Mouse (Mus musculus) erythroblast, embryonic 14.5 days (primary cell): ENCODE data around the gene Cd164l2. TPM values are rescaled to one million over a fixed set of nuclear protein-coding genes. Genes with fewer than 3 reads are reported as not detected.

Source experiments
- H3K27me3 ChIP-seq: 2 replicates; pipeline ENCODE4 v1.6.1; 2012; ENCODE audit warnings: inconsistent platforms; ENCODE audit not compliant: control insufficient read depth
- H3K36me3 ChIP-seq: 2 replicates; pipeline ENCODE4 v1.6.1; 2012; ENCODE audit warnings: mild to moderate bottlenecking, inconsistent platforms; ENCODE audit not compliant: control insufficient read depth
- H3K4me1 ChIP-seq: 2 replicates; pipeline ENCODE4 v1.6.1; 2012; ENCODE audit warnings: inconsistent platforms; ENCODE audit not compliant: control insufficient read depth
- H3K4me3 ChIP-seq: replicated peaks from 2 replicates; pipeline ENCODE3; 2012; ENCODE audit warnings: moderate library complexity, mild to moderate bottlenecking, inconsistent platforms
- H3K9me3 ChIP-seq: 2 replicates; pipeline ENCODE4 v1.6.1; 2012; ENCODE audit warnings: low read length, inconsistent platforms, mixed read lengths; ENCODE audit not compliant: control insufficient read depth
- GATA1 ChIP-seq: IDR thresholded peaks from 2 replicates; pipeline ENCODE4 v1.6.1; 2012; ENCODE audit warnings: low read length, inconsistent platforms, mixed read lengths
- TAL1 ChIP-seq: IDR thresholded peaks from 3 replicates; pipeline ENCODE4 v1.6.1; 2012; ENCODE audit warnings: low read length, inconsistent platforms, mixed read lengths
- polyA plus RNA-seq: library from polyadenylated mRNA; stranded (reverse); fragments of >175 nt; gene quantifications from 2 replicates; pipeline ENCODE4 v1.2.3, GENCODE M21; 2012

The Cd164l2 gene
- polyA plus RNA-seq, 1 experiment: not detected

GRCm38 (mm10) chr4:133199743-133200142 is 12.2 kb upstream of the Cd164l2 start:
- Histone ChIP-seq H3K36me3 (peaks cover 33% of the 10 kb centered on the region), H3K9me3 (no peaks in the 10 kb centered on the region), H3K4me3 (no peak overlapping the region), H3K27me3 (no peaks in the 10 kb centered on the region), H3K4me1 (peaks cover 13% of the 10 kb centered on the region)
- no peak for TF ChIP-seq GATA1
- TF ChIP-seq TAL1: no peak

DNA sequence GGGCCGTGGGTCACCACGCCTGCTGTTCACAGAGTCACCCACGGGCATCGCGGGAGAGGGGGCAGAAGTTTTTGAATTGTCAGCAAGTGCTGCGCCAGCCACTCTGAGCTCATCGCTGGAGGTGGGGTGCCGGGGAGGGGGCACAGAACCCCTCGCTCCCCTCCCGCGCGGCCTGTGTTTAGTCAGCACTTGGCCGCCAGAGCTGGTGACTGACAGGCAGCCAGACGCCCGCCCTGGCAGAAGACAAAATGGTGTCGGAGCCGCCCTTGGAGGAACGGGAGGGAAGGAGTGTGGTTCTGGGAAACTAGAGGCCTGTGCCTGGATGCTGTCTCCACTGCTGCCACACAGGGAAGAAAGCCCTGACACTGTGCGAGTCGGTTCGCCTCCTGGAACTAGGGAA is 11.6 kb upstream of the Cd164l2 start:
- H3K4me3 ChIP-seq: no peak overlapping the region
- H3K4me1 ChIP-seq: peaks cover 13% of the 10 kb centered on the region
- peaks cover 27% of the 10 kb centered on the region for H3K36me3 ChIP-seq
- TF ChIP-seq TAL1: no peak
- TF ChIP-seq GATA1: no peak
- H3K27me3 ChIP-seq: no peaks in the 10 kb centered on the region
- H3K9me3 ChIP-seq: no peaks in the 10 kb centered on the region

DNA sequence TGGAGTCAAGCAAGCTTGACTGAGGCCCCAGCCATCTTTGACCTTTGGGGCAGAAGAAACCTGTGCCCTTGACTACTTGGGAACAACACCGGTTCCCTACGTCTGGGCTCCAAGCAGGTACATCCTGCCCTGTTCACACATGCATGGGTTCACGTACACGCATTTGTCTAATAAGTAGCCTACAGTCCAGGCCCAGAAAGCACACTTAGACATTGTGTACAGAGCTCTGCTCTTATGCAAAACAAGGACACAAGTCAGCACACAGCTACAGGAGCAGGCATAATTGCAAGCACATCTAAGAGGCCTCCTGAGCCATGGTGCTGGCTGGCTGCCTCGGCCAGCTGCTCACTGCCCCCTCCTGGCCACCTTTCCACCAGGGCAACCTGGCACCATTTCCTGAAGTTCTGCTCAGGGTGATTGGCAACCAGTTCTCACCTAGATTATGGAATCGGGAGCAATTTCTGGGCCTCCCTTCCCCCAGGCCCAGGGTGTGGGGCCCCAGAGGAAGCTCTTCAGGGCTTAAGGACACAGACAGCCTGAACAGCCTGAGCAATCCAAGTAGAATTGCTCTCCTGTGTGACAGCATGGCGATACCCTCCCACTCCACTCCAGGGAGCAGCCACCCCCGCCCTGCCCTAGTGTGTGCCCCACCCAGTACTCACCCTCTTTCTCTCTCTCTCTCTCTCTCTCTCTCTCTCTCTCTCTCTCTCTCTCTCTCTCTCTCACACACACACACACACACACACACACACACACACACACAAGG is 10.7 kb upstream of the Cd164l2 start:
- peaks cover 18% of the 10 kb centered on the region for H3K36me3 ChIP-seq
- TF ChIP-seq TAL1: no peak
- no peak for TF ChIP-seq GATA1
- no peaks in the 10 kb centered on the region for H3K27me3 ChIP-seq
- no peak overlapping the region for H3K4me3 ChIP-seq
- peaks cover 13% of the 10 kb centered on the region for H3K4me1 ChIP-seq
- H3K9me3 ChIP-seq: no peaks in the 10 kb centered on the region

GRCm38 (mm10) chr4:133202254-133202653 is 9.7 kb upstream of the Cd164l2 start:
- TF ChIP-seq TAL1 (no peak), GATA1 (no peak)
- Histone ChIP-seq H3K4me3 (no peak overlapping the region), H3K36me3 (peaks cover 7% of the 10 kb centered on the region), H3K27me3 (no peaks in the 10 kb centered on the region), H3K9me3 (no peaks in the 10 kb centered on the region), H3K4me1 (peaks cover 13% of the 10 kb centered on the region)

DNA sequence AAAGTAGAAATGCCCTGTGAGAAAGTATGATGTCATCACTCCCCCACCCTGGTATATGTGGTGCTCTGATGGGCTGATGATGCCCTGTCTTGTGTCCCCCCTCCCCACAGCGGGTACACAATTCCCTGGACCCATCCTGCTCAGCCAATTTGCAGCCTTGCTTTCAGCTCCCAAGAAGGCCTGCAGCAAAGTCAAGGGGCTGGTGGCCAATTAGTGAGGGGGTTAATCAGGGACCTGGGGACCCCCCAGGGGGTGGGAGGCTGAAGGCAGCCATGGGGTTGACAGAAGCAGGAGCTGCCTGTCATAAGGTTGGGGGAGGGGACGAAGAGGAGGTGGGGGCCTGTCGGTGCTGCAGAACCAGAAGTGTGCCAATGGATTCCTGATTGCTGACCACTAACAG is 8.3 kb upstream of the Cd164l2 start:
- H3K27me3 ChIP-seq: peaks cover 3% of the 10 kb centered on the region
- TF ChIP-seq TAL1 (no peak), GATA1 (no peak)

GRCm38 (mm10) chr4:133204379-133204778 is 7.6 kb upstream of the Cd164l2 start:
- Histone ChIP-seq H3K27me3 (peaks cover 10% of the 10 kb centered on the region), H3K4me1 (peaks cover 10% of the 10 kb centered on the region), H3K9me3 (no peaks in the 10 kb centered on the region), H3K4me3 (no peak overlapping the region), H3K36me3 (peaks cover 3% of the 10 kb centered on the region)
- no peak for TF ChIP-seq GATA1
- TF ChIP-seq TAL1: no peak

More for the DNA sequence above, 8.3 kb upstream of the Cd164l2 start:
- Histone ChIP-seq H3K36me3 (peaks cover 3% of the 10 kb centered on the region), H3K4me1 (peaks cover 13% of the 10 kb centered on the region), H3K9me3 (no peaks in the 10 kb centered on the region), H3K4me3 (no peak overlapping the region)

DNA sequence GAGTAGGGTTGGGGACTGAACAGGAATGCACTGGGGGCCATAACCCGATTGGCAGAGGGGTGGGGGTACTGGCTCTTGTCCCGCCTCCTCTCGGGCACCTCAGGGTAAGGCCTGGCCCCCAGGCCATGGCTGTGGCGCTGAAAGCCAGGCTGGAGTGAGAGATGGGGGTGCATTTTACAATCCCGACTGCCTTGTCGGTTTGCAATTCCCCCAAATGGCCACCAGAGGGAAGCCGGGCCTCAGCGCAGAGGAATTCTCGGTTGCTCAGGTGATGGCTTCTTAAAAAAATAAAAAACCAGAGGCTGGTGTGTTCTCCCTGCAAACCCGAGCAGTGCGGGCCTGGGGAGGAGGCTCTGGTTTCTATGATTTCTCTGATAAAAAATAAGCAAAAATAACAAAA is 2.6 kb upstream of the Cd164l2 start:
- TF ChIP-seq TAL1: no peak
- no peak for TF ChIP-seq GATA1
- H3K36me3 ChIP-seq: no peaks in the 10 kb centered on the region
- H3K9me3 ChIP-seq: peaks cover 2% of the 10 kb centered on the region; the same call in 1 of the 2 replicates
- H3K27me3 ChIP-seq: peaks cover 53% of the 10 kb centered on the region
- peaks cover 17% of the 10 kb centered on the region for H3K4me1 ChIP-seq
- H3K4me3 ChIP-seq: no peak overlapping the region

GRCm38 (mm10) chr4:133210023-133210787 is 1.7 kb upstream of the Cd164l2 start:
- Histone ChIP-seq H3K4me1 (peaks cover 17% of the 10 kb centered on the region), H3K9me3 (peaks cover 2% of the 10 kb centered on the region; the same call in 1 of the 2 replicates), H3K27me3 (peaks cover 59% of the 10 kb centered on the region), H3K36me3 (no peaks in the 10 kb centered on the region), H3K4me3 (no peak overlapping the region)
- no peak for TF ChIP-seq GATA1
- TF ChIP-seq TAL1: no peak

DNA sequence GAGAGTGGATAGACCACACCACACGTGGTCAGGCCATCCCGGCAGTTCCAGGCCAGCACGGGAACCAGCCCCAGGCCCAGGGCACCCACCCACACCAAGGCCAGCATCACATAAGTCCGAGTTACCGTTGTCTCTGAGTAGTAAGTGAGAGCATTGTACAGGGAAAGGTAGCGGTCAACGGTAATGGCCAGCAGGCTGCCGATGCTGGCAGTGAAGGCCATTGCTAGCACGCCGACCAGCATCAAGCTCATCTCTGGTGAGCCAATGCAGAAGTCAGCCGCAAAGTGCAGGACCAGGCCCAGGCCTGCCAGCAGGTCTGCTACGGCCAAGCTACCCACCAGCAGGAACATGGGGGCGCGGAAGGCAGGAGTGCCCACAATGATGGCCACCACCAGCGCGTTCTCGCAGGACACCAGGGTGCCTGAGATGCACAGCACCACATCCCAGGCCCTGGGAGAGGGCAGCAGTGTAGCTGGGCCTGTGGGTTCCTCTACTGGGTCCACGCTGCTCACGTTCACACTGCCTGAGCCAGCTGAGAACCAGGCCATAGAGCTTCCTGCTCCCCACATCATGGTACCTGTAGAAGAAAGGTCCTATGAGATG is 1.0 kb upstream of the Cd164l2 start:
- Histone ChIP-seq H3K4me1 (peaks cover 17% of the 10 kb centered on the region), H3K27me3 (peaks cover 63% of the 10 kb centered on the region), H3K36me3 (no peaks in the 10 kb centered on the region), H3K4me3 (no peak overlapping the region), H3K9me3 (peaks cover 2% of the 10 kb centered on the region; the same call in 1 of the 2 replicates)
- TF ChIP-seq TAL1: no peak
- no peak for TF ChIP-seq GATA1
